Mouse (Mus musculus): ENCODE data around the gene Gm8094.
"Not testable (repeated sequence)": the region's sequence is repeated elsewhere in the genome, so short reads cannot be mapped to it uniquely, and the experiment has no call there.

Gene Gm8094

GRCm38 (mm10) chr14:43076543-43076942, at the start of gene Gm8094:
Gene Gm8094 (minus strand): TSS chr14:43076643.
- DNase-seq (ENCODE audit: low read depth, low spot score) = not testable (repeated sequence)

GRCm38 (mm10) chr14:43119673-43120072, 43.2 kb upstream of the Gm8094 start:
- DNase-seq (ENCODE audit: low read depth, low spot score) = not testable (repeated sequence)

DNA sequence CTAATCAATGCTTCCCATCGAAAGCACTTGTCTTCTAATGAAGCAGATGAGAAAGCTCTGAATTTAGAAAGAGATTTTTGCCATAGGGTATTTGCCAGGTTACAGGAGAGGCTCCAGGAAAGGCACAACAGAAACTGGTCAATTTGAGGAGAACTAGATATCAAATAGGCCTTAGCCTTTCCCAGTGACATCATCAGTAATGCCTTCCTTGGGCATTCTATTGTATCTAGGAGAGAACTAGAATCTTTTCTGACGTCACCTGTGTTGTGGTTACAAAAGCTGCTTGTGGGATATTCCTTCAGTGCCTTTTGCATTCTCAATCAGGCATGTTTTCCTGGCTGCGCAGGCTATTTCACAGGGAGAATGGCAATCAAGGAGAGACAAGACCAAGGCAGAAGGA, 23.9 kb upstream of the Gm8094 start, which contains the start of gene Gm8104:
Gene Gm8104, plus strand, starts transcription at position 301 of the 400 bp plus-strand sequence.
- DNase-seq (ENCODE audit: low read depth, low spot score) = not testable (repeated sequence)

GRCm38 (mm10) chr14:43089103-43089919, 12.9 kb upstream of the Gm8094 start:
- DNase-seq (ENCODE audit: low read depth, low spot score) = not testable (repeated sequence)

GRCm38 (mm10) chr14:43084936-43085730, 8.7 kb upstream of the Gm8094 start:
- DNase-seq (ENCODE audit: low read depth, low spot score) = peak; percentile 68

GRCm38 (mm10) chr14:43060179-43060578, 16.3 kb downstream of the Gm8094 start:
- DNase-seq (ENCODE audit: low read depth, low spot score) = not testable (repeated sequence)

GRCm38 (mm10) chr14:43058063-43058462, 18.4 kb downstream of the Gm8094 start:
- DNase-seq (ENCODE audit: low read depth, low spot score) = not testable (repeated sequence)
